Mouse (Mus musculus) kidney, embryonic 16.5 days (tissue): ENCODE measurements around the gene Tubg2. TPM values are rescaled to one million over a fixed set of nuclear protein-coding genes. Genes with fewer than 3 reads are reported as not detected.

ENCODE experiments used
- ATAC-seq: fragments of 200-750 bp; cut with Nextera tagmentation; 2 replicates; pipeline ENCODE4 v1.8.0; 2017; ENCODE audit warnings: moderate TSS enrichment; ENCODE audit not compliant: low FRiP score, low TSS enrichment
- H3K27ac ChIP-seq: fragments of 300-500 bp; sonication (generic); 2 replicates; pipeline ENCODE4 v1.5.1; 2014; ENCODE audit warnings: low read length
- H3K27me3 ChIP-seq: fragments of 300-500 bp; sonication (generic); 2 replicates; pipeline ENCODE4 v1.6.1; 2014; ENCODE audit warnings: low read length, control low read depth, mixed read lengths; ENCODE audit not compliant: insufficient read depth
- H3K36me3 ChIP-seq: fragments of 300-500 bp; sonication (generic); 2 replicates; pipeline ENCODE4 v1.6.1; 2014; ENCODE audit warnings: low read length, control low read depth, mixed read lengths; ENCODE audit not compliant: insufficient read depth
- H3K4me1 ChIP-seq: fragments of 300-500 bp; sonication (generic); 2 replicates; pipeline ENCODE4 v1.6.1; 2014; ENCODE audit warnings: low read length, control low read depth, mixed read lengths; ENCODE audit not compliant: insufficient read depth
- H3K4me2 ChIP-seq: fragments of 300-500 bp; sonication (generic); replicated peaks from 2 replicates; pipeline ENCODE4 v1.6.1; 2014; ENCODE audit warnings: low read depth, low read length
- H3K4me3 ChIP-seq: fragments of 300-500 bp; sonication (generic); 2 replicates; pipeline ENCODE4 v1.5.1; 2014; ENCODE audit warnings: mild to moderate bottlenecking, low read length
- H3K9ac ChIP-seq: fragments of 300-500 bp; sonication (generic); replicated peaks from 2 replicates; pipeline ENCODE4 v1.6.1; 2014; ENCODE audit warnings: low read length
- H3K9me3 ChIP-seq: fragments of 300-500 bp; sonication (generic); 2 replicates; pipeline ENCODE4 v1.6.1; 2016; ENCODE audit warnings: low read length, control low read depth
- WGBS: fragments of 180-500 bp; shearing (Covaris S2); extraction: QIAGEN DNeasy Blood & Tissue Kit; methylation state at CpG from one replicate; pipeline ENCODE4 v1.1.7; 2014; 5-methylcytosine and 5-hydroxymethylcytosine counted together
- polyA plus RNA-seq: library from polyadenylated mRNA; unstranded; fragments of >200 nt; fragmentation: Nextera tagmentation; extraction: Ambion mirVana; gene quantifications from 2 replicates; pipeline ENCODE4 v1.2.1, GENCODE M21; 2015

Gene Tubg2
- polyA plus RNA-seq: 4.2 and 4.5 TPM in 2 replicates

- 3% methylated on average over 36 of the region's 36 CpGs for WGBS
- Histone ChIP-seq H3K4me2 (peak within 1 kb of the TSS; percentile 82), H3K4me1 (peaks cover 12% of the 10 kb centered on the region), H3K27ac (peak within 1 kb of the TSS; percentile 44; the same call in 1 of the 2 replicates), H3K9me3 (no peaks in the 10 kb centered on the region), H3K9ac (peak within 1 kb of the TSS; percentile 69), H3K27me3 (no peaks in the 10 kb centered on the region), H3K4me3 (peak within 1 kb of the TSS; percentile 48), H3K36me3 (no peaks in the 10 kb centered on the region)
- ATAC-seq: peak; percentile 77
Measured at GRCm38 (mm10) chr11:101155728-101156371, at the start of gene Tubg2. TSS of gene Tubg2 (plus strand) at chr11:101155907.

DNA sequence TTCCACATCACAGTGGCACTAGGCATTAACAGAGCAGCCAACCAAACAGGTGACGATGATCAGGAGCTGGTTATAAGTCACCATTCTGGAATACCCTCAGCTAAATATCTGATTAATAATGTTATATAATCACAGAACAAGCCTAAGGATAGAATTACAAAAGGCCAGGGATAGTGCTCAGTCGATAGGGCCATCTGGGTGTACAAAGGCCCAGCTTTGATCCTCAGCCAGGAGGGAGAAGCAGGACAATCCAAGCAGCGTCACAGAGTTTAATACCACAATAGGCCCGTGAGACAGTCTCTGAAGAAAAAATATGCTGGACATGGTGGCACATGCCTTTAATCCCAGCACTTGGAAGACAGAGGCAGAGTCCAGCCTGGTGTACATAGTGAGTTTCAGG, 46.4 kb upstream of the Tubg2 start:
- WGBS: 85% methylated on average over 4 of the region's 4 CpGs

DNA sequence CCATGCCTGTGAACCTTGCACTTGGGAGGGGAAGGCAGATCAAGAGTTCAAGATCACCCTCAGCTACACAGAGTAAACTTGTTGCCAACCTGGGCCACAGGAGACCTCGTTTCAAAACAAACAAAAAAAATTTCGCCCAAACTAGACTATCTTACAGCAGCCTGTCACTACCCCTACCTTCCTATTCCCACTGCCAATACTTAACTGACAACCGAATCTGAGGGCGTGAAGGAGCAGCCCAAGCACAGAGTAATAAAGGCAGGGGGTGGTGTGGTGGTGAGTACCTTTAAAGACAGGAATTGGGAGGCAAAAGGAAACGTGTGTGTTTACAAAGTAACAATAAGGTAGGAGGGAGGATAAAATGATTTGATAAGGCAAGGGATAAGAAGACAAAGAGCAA, 45.0 kb upstream of the Tubg2 start:
- H3K4me3 ChIP-seq: no peak overlapping the region
- ATAC-seq: no peak
- WGBS: 49% methylated on average over 5 of the region's 5 CpGs

More for the DNA sequence above, 46.4 kb upstream of the Tubg2 start:
- Histone ChIP-seq H3K4me2 (no peak overlapping the region), H3K27me3 (no peaks in the 10 kb centered on the region), H3K9me3 (no peaks in the 10 kb centered on the region), H3K36me3 (peaks cover 7% of the 10 kb centered on the region; the same call in 1 of the 2 replicates), H3K4me1 (no peaks in the 10 kb centered on the region), H3K4me3 (no peak overlapping the region), H3K27ac (no peak overlapping the region), H3K9ac (no peak overlapping the region)
- no peak for ATAC-seq

DNA sequence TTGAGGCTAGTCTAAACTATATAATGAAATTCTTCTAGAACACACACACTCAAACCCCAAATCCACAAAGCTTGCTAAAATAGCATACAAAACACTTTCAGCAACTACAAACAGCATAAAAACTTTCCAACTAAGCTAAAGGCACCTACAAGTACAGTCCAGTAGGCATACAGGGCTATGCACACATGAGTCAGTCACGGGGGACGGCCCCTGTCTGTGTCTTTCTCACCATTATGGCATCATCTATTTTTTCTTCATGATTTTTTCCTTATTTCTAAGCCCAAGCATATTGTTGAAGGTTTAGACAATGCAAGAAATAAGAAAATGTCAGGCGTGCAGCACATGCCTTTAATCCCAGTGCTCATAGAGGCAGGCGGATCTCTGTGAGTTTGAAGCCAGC, 44.5 kb upstream of the Tubg2 start:
- H3K36me3 ChIP-seq: no peaks in the 10 kb centered on the region
- no peak for ATAC-seq

More for the DNA sequence above, 45.0 kb upstream of the Tubg2 start:
- Histone ChIP-seq H3K9ac (no peak overlapping the region), H3K9me3 (no peaks in the 10 kb centered on the region), H3K4me2 (no peak overlapping the region), H3K36me3 (no peaks in the 10 kb centered on the region), H3K27ac (no peak overlapping the region), H3K27me3 (no peaks in the 10 kb centered on the region), H3K4me1 (peaks cover 4% of the 10 kb centered on the region; the same call in 1 of the 2 replicates)

GRCm38 (mm10) chr11:101112186-101112585, 43.5 kb upstream of the Tubg2 start:
- no peak overlapping the region for H3K9ac ChIP-seq
- no peak overlapping the region for H3K27ac ChIP-seq
- H3K4me1 ChIP-seq: peaks cover 14% of the 10 kb centered on the region; the same call in 1 of the 2 replicates
- H3K27me3 ChIP-seq: no peaks in the 10 kb centered on the region
- no peak overlapping the region for H3K4me3 ChIP-seq
- no peak overlapping the region for H3K4me2 ChIP-seq
- H3K36me3 ChIP-seq: no peaks in the 10 kb centered on the region
- WGBS: 86% methylated on average over 3 of the region's 3 CpGs
- H3K9me3 ChIP-seq: no peaks in the 10 kb centered on the region
- no peak for ATAC-seq

More for the DNA sequence above, 44.5 kb upstream of the Tubg2 start:
- Histone ChIP-seq H3K4me2 (no peak overlapping the region), H3K9ac (no peak overlapping the region), H3K27ac (no peak overlapping the region), H3K27me3 (no peaks in the 10 kb centered on the region), H3K4me3 (no peak overlapping the region), H3K4me1 (peaks cover 8% of the 10 kb centered on the region; the same call in 1 of the 2 replicates), H3K9me3 (no peaks in the 10 kb centered on the region)
- 87% methylated on average over 4 of the region's 4 CpGs for WGBS

- no peaks in the 10 kb centered on the region for H3K36me3 ChIP-seq
- H3K4me2 ChIP-seq: no peak overlapping the region
- peaks cover 31% of the 10 kb centered on the region for H3K4me1 ChIP-seq
- no peaks in the 10 kb centered on the region for H3K27me3 ChIP-seq
- H3K9me3 ChIP-seq: no peaks in the 10 kb centered on the region
- H3K9ac ChIP-seq: no peak overlapping the region
- H3K27ac ChIP-seq: peak overlapping the region; percentile 65
- 43% methylated on average over 2 of the region's 2 CpGs for WGBS
- no peak overlapping the region for H3K4me3 ChIP-seq
- no peak for ATAC-seq
Measured at GRCm38 (mm10) chr11:101115564-101115963, 40.1 kb upstream of the Tubg2 start.

DNA sequence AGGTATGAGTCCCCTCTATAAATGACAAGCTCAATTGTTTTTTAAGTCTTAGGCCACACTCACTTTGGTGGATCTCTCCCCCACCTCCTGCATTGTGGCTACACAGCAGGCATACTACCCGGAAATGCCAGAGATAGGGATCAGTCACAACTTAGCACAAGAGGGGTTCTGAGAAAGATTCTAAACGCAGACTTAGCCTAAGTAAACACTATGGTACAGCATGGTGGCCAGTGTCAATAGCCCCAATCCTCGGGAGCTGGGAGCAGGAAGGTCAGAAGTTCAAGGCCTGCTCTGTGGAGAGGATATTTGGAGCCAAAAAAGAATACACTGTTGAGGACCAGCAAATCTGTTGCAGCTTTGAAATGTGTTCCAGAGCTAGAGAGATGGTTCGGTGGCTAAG, 37.6 kb upstream of the Tubg2 start:
- no peak for ATAC-seq
- H3K27me3 ChIP-seq: no peaks in the 10 kb centered on the region
- 27% methylated on average over 4 of the region's 4 CpGs for WGBS

GRCm38 (mm10) chr11:101119131-101119760, 36.5 kb upstream of the Tubg2 start:
- peak overlapping the region; percentile 94 for H3K9ac ChIP-seq
- H3K36me3 ChIP-seq: peaks cover 16% of the 10 kb centered on the region; the same call in 1 of the 2 replicates
- peak overlapping the region; percentile 92 for H3K27ac ChIP-seq
- peak overlapping the region; percentile 87 for H3K4me2 ChIP-seq
- under 1% methylated on average over 39 of the region's 39 CpGs for WGBS
- no peaks in the 10 kb centered on the region for H3K9me3 ChIP-seq
- peak overlapping the region; percentile 96 for H3K4me3 ChIP-seq
- H3K4me1 ChIP-seq: peaks cover 41% of the 10 kb centered on the region
- peak; percentile 79; the same call in 1 of the 2 replicates for ATAC-seq
- no peaks in the 10 kb centered on the region for H3K27me3 ChIP-seq

More for the DNA sequence above, 37.6 kb upstream of the Tubg2 start:
- Histone ChIP-seq H3K4me2 (peak overlapping the region; percentile 87), H3K36me3 (peaks cover 7% of the 10 kb centered on the region; the same call in 1 of the 2 replicates), H3K9me3 (no peaks in the 10 kb centered on the region), H3K27ac (no peak overlapping the region; the same call in 1 of the 2 replicates), H3K4me3 (peak overlapping the region; percentile 96), H3K9ac (peak overlapping the region; percentile 94), H3K4me1 (peaks cover 41% of the 10 kb centered on the region)

DNA sequence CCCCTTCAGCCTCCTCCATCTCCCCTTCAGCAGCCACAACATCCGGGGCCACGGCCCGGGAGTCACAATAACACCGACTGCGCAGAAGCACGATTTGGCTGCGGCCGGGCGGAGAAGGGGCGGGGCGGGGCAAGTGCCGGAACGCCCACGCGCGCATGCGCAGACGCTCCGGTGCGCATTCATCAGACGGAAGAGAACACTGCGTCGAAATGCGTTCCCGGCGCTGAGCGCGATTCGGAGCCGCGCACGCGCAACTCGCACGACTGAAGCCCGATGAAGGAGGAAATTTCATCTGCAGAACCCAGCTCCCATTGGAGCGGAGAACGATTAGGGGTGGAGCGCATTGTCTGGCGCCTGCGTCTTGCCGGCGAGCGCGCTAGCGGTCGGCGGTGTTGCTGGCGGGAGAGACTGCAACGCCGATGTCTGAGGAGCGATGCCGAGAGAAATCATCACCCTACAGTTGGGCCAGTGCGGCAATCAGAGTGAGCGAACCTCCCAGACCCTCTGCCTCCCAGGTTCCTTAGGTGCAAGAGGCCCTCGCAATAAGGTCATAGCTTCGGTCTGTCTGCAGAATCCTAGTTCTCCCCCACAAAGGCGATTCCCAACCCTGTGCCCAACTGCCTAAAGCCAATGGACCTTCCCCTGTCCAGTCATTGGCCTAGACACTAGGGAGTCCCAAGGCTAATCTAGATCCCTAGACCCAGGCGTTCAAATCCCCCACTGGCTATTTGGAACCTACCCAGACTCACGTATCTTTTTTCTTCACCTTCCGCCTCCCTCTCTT, 35.8 kb upstream of the Tubg2 start, which contains the start of the genes Retreg3 and Tubg1:
Retreg3 (minus strand) TSS at position 133 of the 784 bp plus-strand sequence.
Tubg1 (plus strand) TSS at position 178 of the 784 bp plus-strand sequence.
- Histone ChIP-seq H3K4me1 (peaks cover 41% of the 10 kb centered on the region), H3K27ac (peak within 1 kb of the TSS; percentile 93), H3K9me3 (no peaks in the 10 kb centered on the region), H3K4me3 (peak within 1 kb of the TSS; percentile 96), H3K9ac (peak within 1 kb of the TSS; percentile 94), H3K27me3 (no peaks in the 10 kb centered on the region), H3K36me3 (peaks cover 16% of the 10 kb centered on the region; the same call in 1 of the 2 replicates), H3K4me2 (peak within 1 kb of the TSS; percentile 95)
- peak; percentile 96 for ATAC-seq
- under 1% methylated on average over 61 of the region's 61 CpGs for whole genome bisulfite sequencing
